Mouse (Mus musculus) layer of hippocampus, adult 11-12 months (tissue): ENCODE data around the gene Tmem89.
A peak's percentile ranks its signal among the peaks of the same experiment; 100 is the strongest.

Experiments
- DNase-seq: peaks from one replicate; pipeline ENCODE4 v3.0.0; 2022; ENCODE audit warnings: low spot score

Gene Tmem89

GRCm38 (mm10) chr9:108914491-108914890 is at the start of gene Tmem89:
Tmem89 (plus strand) TSS chr9:108914619.
- peak; percentile 56 for DNase-seq

- DNase-seq = no peak
Observed at GRCm38 (mm10) chr9:108912308-108912707, 2.1 kb upstream of the Tmem89 start.

GRCm38 (mm10) chr9:108913161-108913560 is 1.3 kb upstream of the Tmem89 start:
- no peak for DNase-seq

DNA sequence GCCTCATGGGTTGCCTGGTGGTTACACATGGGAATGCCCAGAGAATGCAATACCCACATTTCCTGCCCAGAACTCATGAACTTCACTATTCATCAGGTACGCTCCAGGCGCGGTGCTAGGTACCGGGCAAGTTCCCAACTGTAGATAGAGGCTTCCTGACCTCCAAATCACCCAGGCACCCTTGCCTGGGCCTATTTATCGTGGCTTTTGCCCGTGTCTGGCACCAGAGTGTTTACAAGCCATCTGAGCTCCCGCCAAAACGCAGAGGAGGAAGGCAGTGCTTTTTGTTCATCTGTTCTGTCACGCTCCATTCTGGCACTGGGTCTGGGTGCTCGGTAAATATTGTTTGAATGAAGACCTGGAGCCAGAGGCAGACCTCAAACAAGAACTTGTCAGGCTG is 798 bp upstream of the Tmem89 start:
- no peak for DNase-seq

- no peak for DNase-seq
Observed at GRCm38 (mm10) chr9:108925897-108926296, 11.5 kb downstream of the Tmem89 start.

GRCm38 (mm10) chr9:108928424-108928823 is 14.0 kb downstream of the Tmem89 start:
- DNase-seq = no peak

- DNase-seq = no peak
Observed at GRCm38 (mm10) chr9:108935991-108936390, 21.6 kb downstream of the Tmem89 start.

DNA sequence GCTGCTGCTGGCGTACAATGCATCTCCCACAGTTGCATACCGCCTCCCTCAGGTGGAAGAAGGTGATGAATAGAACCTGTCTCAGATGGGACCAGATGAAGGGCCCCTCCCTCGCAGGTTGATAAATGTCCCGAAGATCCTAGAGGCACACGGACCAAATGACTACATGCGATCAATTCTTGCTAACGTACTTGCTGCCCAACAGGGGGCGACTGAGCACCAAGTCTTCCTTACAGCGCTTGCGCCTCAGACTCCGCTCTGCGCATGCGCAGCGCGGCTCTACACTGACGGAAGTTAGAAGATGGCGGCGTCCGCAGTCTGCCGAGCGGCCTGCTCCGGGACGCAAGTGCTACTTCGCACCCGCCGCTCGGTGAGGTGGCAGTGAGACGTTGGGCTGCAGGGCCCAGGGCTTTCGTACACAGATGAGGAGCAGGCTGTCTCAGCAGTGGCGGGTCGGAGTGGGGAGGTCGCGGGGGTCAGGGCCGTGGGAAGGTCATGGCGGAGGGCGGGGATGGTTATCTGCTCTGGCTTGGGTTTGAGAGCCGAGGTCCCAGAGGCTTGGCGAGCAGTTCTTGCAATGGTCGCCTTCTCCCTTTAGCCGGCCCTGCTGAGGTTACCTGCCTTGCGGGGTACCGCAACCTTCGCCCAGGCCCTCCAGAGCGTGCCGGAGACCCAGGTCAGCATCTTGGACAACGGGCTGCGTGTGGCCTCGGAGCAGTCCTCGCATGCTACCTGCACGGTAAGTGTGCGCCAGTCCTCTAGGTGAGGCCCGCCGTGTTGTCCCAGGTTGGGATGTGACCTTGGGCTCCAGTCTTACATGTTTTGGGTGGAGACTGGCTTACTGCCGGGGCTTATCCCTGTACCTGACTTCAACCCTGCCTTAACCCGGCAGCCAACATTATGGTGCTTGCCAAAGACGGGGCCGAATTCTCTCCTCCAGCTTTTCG is 22.3 kb downstream of the Tmem89 start, which contains the start of gene Uqcrc1:
Uqcrc1 (plus strand) TSS at position 216 of the 947 bp plus-strand sequence.
- DNase-seq = peak; percentile 95

GRCm38 (mm10) chr9:108945111-108945510 is 30.7 kb downstream of the Tmem89 start:
- no peak for DNase-seq

DNA sequence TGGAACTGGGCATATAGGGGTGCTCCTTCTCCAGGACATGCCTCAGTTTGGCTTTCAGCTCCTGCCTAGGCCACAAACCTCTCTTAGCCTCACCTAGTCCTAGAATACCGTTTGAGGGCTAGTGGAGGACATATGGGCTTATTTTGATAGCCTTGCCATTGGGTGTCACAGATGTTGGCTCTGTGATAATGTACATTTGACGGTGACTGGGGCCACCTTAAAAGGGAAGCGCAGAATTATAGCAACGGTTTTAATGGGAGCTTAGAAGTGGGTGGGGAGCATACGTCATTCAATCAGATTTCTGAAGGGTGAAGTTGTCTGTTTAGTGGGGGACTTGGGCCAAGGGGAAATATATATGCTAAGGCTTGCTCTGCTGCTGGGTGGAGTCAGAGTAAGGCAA is 31.2 kb downstream of the Tmem89 start:
- no peak for DNase-seq

- no peak for DNase-seq
Observed at GRCm38 (mm10) chr9:108949231-108949966, 35.0 kb downstream of the Tmem89 start.

- DNase-seq = no peak
Observed at GRCm38 (mm10) chr9:108949967-108950728, 35.7 kb downstream of the Tmem89 start.

DNA sequence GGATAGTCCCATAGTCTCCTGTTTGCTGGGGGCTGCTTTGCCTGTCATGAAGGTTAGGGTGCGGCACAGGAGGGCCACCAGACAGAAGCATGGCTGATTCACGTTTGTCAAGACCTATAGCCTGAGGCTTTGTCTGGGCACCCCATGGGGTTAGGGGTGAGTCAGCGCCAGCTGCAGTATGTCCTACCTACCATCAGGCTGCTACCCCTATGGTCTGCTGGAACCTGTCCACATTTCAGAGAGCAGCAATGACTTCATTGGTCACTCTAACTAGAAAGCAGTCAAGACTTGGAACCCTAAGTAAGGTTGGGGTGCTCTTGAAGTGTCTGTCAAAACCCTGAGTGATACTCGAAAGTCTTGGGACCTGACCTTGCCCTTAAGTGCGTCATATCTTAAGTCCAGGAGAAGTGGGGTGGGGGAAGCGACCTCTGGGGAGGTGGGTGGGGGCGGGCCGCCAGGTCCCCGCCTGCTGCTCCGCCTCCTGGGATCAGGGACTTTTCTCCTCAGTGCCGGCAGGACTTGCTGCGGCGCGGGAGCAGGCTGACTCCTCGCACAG is 38.7 kb downstream of the Tmem89 start, which contains the start of gene Col7a1:
Col7a1 (plus strand) TSS at position 506 of the 556 bp plus-strand sequence.
- no peak for DNase-seq

- DNase-seq = no peak
Observed at GRCm38 (mm10) chr9:108955241-108955640, 40.8 kb downstream of the Tmem89 start.

DNA sequence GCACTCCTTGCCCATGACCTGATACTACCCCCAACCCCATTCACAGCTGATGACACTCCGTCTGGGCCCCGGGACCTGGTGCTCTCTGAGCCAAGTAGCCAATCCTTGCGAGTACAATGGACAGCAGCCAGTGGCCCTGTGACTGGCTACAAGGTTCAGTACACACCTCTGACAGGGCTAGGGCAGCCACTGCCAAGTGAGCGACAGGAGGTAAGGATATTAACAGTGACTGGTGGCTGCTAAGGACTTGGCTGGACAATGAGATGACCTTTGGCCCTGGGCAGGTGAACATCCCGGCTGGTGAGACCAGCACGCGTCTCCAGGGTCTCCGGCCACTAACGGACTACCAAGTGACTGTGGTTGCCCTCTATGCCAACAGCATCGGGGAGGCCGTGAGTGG is 41.4 kb downstream of the Tmem89 start:
- DNase-seq = no peak

DNA sequence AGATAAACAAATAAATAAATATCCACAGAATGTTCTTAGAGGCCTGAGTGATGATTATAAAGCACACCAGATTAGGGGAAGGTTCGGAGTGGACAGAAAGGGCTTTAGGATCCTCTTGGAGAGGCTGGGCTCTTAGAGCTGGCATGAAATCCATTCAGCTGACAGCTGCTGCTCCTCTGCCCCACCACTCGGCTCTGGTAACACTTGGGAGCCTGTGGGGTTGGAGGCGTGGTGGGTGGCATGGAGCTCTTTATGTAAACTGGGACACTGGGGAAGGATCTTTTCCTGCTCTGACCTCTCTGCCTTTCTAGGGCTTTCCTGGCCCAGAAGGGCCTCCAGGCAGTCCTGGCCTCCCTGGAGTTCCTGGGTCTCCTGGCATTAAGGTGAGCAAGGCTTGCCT is 49.2 kb downstream of the Tmem89 start:
- no peak for DNase-seq

DNA sequence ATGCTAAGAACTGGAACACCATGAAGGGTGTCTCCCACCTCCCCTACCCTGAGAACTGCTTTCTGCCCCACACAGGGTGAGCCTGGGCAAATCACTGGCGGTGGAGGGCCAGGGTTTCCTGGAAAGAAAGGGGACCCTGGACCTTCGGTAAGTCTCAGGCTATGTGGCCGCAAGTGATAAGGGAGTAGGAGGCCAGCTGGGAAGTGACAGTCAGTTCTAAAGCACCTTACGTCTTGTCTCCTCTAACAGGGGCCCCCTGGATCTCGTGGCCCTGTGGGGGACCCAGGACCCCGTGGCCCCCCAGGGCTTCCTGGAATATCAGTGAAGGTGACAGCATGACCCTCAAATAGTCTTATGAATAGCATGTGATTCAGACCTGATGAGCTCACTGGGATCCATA is 49.9 kb downstream of the Tmem89 start:
- DNase-seq = no peak
